Mouse (Mus musculus) hindbrain, embryonic 16.5 days (tissue): ENCODE results near the gene Rusc2. TPM values are rescaled to one million over a fixed set of nuclear protein-coding genes. Genes with fewer than 3 reads are reported as not detected.

Source experiments
- polyA plus RNA-seq: library from polyadenylated mRNA; unstranded; fragments of >200 nt; fragmentation: Nextera tagmentation; extraction: Ambion mirVana; gene quantifications from 2 replicates; pipeline ENCODE4 v1.2.1, GENCODE M21; 2015

The Rusc2 gene
- polyA plus RNA-seq, 1 experiment from 2014 or later, result 70.8 TPM

Other genes starting within 250 kb of the Rusc2 start
- 0.60 and 1.2 TPM in 2 replicates for gene Atp8b5, start 114.8 kb upstream of the Rusc2 start, polyA plus RNA-seq
- gene Fam166b, start 47.2 kb downstream of the Rusc2 start, polyA plus RNA-seq, result 1.1 and 1.4 TPM in 2 replicates
- 8.9 and 9.2 TPM in 2 replicates for gene Tesk1, start 60.0 kb downstream of the Rusc2 start, polyA plus RNA-seq
- 5.1 and 5.3 TPM in 2 replicates for gene Cd72, start 72.6 kb downstream of the Rusc2 start, polyA plus RNA-seq
- gene Sit1, start 101.8 kb downstream of the Rusc2 start, polyA plus RNA-seq, result not detected in 2 replicates
- gene Ccdc107, start 110.9 kb downstream of the Rusc2 start, polyA plus RNA-seq, result 83.6 and 99.8 TPM in 2 replicates
- 8.2 and 10.7 TPM in 2 replicates for gene Arhgef39, start 117.7 kb downstream of the Rusc2 start, polyA plus RNA-seq
- 0.23 and 0.47 TPM in 2 replicates for gene Car9, start 125.0 kb downstream of the Rusc2 start, polyA plus RNA-seq
- gene Tpm2, start 141.8 kb downstream of the Rusc2 start, polyA plus RNA-seq, result 10.6 and 41.1 TPM in 2 replicates
- gene Creb3, start 180.4 kb downstream of the Rusc2 start, polyA plus RNA-seq, result 90.8 and 94.1 TPM in 2 replicates
- 56.2 and 61.1 TPM in 2 replicates for gene Tln1, start 180.7 kb downstream of the Rusc2 start, polyA plus RNA-seq
- 17.8 and 23.5 TPM in 2 replicates for gene Rgp1, start 196.7 kb downstream of the Rusc2 start, polyA plus RNA-seq
- 54.0 and 59.3 TPM in 2 replicates for gene Gba2, start 196.9 kb downstream of the Rusc2 start, polyA plus RNA-seq
- 0.71 and 0.94 TPM in 2 replicates for gene Msmp, start 202.5 kb downstream of the Rusc2 start, polyA plus RNA-seq
- gene Npr2, start 250.0 kb downstream of the Rusc2 start, polyA plus RNA-seq, result 10.8 and 12.6 TPM in 2 replicates